Mouse (Mus musculus): Measurements from ENCODE around the gene H2-M5.

The H2-M5 gene

GRCm38 (mm10) chr17:36950981-36951947 lies 38.1 kb downstream of the H2-M5 start, which contains the start of gene Ppp1r11:
Gene Ppp1r11 (minus strand): TSS chr17:36951741.
- in situ Hi-C loops (cut with MboI, MseI): loop anchor here (5.0 to 25.0 kb wide), 2 partner anchors 321 to 964 kb away; partner anchors contain the start of genes Gnl1, H2-M3 and Prr3

GRCm38 (mm10) chr17:36949265-36949664 lies 40.1 kb downstream of the H2-M5 start:
- in situ Hi-C loops (cut with MboI, MseI): no loop called here

- in situ Hi-C loops (cut with MboI, MseI): no loop called here
These were observed 41.1 kb downstream of the H2-M5 start for GRCm38 (mm10) chr17:36948286-36948685.

GRCm38 (mm10) chr17:36947051-36947819 lies 42.1 kb downstream of the H2-M5 start:
- in situ Hi-C loops (cut with MboI, MseI): no loop called here

- in situ Hi-C loops (cut with MboI, MseI): no loop called here
These were observed 45.1 kb downstream of the H2-M5 start for GRCm38 (mm10) chr17:36944121-36944775.

GRCm38 (mm10) chr17:36943691-36944090 lies 45.6 kb downstream of the H2-M5 start:
- in situ Hi-C loops (cut with MboI, MseI): no loop called here

- in situ Hi-C loops (cut with MboI, MseI): no loop called here
These were observed 46.4 kb downstream of the H2-M5 start, which contains the start of gene Rnf39 for GRCm38 (mm10) chr17:36942791-36943471. Gene Rnf39 (plus strand): TSS chr17:36942918.

- in situ Hi-C loops (cut with MboI, MseI): no loop called here
These were observed 46.9 kb downstream of the H2-M5 start for GRCm38 (mm10) chr17:36942391-36942790.

GRCm38 (mm10) chr17:36938056-36938455 lies 51.3 kb downstream of the H2-M5 start:
- in situ Hi-C loops (cut with MboI, MseI): no loop called here

Data from regulatory T cell (primary cell).